Mouse (Mus musculus) megakaryocyte progenitor cell, adult 5-6 weeks (primary cell): Measurements from ENCODE around the gene Nek7. TPM values are rescaled to one million over a fixed set of nuclear protein-coding genes. Genes with fewer than 3 reads are reported as not detected.

Experiments used
- total RNA-seq, 2 experiments: library from RNA; stranded (forward) in 1 of 2; stranded (reverse) in 1 of 2; fragments of 157-497, 149-512 nt in 1 of 2; fragments of 200-1000 nt in 1 of 2; gene quantifications; 2 replicates each; pipeline versions ENCODE4 v1.2.3 to v1.2.4; 2015 to 2017

Nek7 gene
- total RNA-seq, 2 experiments from 2014 or later, result 25.8 to 34.6 TPM

Other genes starting within 250 kb of the Nek7 start
- not detected in 2 replicates for gene Lhx9, start 228.4 kb upstream of the Nek7 start, total RNA-seq (2015)
- gene Lhx9, start 228.4 kb upstream of the Nek7 start, total RNA-seq (2017), result not detected in 2 replicates
- 21.2 and 25.5 TPM in 2 replicates for gene 2310009B15Rik, start 236.7 kb upstream of the Nek7 start, total RNA-seq (2015)
- gene 2310009B15Rik, start 236.7 kb upstream of the Nek7 start, total RNA-seq (2017), result 17.0 and 18.9 TPM in 2 replicates